Mouse (Mus musculus) layer of hippocampus, adult 11-12 months (tissue): ENCODE results near the gene Itgav.
"Not testable (repeated sequence)": the region's sequence is repeated elsewhere in the genome, so short reads cannot be mapped to it uniquely, and the experiment has no call there.

ENCODE experiments used
- DNase-seq: peaks from one replicate; pipeline ENCODE4 v3.0.0; 2022; ENCODE audit warnings: low spot score

Gene Itgav

GRCm38 (mm10) chr2:83713281-83713680 is 10.9 kb upstream of the Itgav start:
- DNase-seq, result not testable (repeated sequence)

DNA sequence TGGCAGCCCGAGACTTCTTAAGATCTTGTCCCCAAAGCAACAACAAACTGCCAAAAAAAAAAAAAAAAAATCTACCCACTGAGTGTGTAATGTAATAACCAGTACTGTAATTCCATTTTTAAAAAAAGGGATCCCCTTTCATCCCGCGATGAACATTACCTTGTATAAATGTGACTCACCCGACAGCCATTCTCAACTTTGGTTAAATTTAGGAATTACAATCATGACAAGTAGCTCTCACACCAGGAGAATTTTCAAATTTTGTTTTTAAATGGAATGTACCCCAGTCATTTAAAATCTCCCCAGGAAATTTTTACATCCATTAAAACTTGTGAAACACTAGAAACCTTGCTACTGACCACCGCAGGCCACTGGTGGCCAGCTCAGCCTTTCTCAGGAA is 10.3 kb upstream of the Itgav start:
- no peak for DNase-seq

DNA sequence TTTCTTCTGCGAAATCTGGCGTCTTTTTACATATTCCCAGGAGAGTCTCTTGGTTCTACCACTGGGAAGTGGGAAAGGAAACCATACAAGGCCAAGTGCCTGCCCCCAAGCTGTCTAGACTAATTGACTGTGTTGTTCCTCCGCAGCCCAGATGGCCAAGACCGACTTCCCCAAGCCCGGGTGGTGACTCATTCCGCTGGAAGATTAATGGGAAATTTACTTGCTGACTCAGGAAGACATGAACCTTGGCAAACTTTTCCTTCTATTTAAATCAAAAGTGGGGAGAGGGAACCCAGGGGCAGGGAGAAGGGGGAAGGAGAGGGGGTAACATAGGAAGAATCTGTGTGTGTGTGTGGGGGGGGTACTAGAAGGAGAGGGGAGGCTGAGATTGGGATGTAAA is 9.4 kb upstream of the Itgav start:
- peak; percentile 68 for DNase-seq

DNA sequence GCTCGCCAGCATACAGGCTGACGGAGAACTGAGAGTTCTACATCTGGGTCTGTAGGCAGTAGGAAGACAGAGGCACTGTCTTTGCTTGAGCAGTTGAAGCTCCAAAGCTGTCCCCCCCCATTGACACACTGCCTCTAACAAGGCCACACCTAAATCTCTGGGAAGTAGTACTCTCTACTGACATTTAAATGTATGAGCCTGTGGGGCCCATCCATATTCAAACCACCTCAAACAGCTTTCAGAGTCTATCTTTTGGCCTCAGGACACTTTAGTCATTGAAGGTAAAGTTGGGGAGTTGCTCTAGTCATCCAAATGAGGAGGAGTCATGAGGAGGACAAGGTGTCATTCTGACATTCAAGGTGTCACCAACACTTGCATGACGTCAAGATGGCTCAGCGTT is 5.9 kb upstream of the Itgav start:
- DNase-seq, result no peak

GRCm38 (mm10) chr2:83721635-83722034 is 2.6 kb upstream of the Itgav start:
- DNase-seq, result no peak

- DNase-seq, result no peak
Measured at GRCm38 (mm10) chr2:83722936-83723335, 1.3 kb upstream of the Itgav start.

DNA sequence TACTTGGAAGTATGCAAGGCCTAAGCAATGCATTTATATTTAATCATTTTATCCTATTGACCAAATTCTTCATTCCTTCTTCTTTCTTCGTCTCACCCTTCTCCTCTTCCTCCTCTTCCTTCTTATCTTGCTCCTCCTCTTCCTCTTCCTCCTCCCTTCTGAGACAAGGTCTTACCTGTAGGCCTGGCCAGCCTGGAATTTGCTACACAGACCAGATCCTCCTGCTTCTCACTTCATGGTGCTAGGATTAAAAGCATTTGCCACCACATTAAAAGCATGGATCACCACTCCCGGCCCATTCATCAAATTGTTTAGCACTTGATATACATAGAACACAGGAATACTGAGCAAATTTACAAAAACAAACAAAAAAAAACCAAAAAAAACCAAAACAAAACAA is 851 bp upstream of the Itgav start:
- no peak for DNase-seq

DNA sequence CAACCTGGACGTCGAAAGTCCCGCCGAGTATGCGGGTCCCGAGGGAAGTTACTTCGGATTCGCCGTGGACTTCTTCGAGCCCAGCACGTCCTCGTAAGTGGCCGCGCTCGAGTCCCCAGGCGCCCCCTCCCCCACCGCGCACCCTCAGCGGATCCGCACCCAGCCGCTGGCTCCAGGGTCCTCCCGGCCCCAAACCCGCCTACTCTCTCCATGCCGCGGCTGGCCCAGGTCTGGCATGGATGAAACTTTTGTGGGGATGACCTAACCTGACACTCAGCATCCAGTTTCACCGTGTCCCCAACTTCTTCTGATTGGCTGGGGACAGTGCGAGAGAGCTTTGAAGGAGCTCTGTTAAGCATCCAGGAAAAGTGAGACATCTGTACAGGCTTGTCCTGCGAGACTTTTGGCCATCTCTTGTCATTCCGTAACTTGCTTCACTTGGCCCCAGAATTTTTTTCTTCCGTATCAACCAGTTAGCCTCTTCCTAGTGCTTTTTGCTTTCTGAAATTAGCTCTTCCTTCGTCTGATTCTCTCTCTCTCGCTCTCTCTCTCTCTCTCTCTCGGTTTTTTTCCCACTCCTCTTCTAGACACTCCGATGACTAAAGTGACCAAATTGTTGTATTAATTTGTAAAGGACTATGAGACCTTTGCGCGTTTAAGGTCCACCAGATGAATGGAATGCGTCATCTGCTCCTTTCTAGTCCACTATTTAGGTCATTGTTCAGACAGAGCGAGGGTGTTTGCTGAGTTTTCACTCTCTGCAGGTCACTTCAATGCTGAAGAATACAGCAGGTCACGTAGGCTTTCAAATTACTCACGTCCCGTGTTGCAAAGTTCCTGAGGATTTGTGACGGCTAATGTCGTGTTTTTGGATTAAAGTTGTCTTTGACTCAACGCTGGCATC is 882 bp downstream of the Itgav start:
- peak; percentile 41 for DNase-seq

DNA sequence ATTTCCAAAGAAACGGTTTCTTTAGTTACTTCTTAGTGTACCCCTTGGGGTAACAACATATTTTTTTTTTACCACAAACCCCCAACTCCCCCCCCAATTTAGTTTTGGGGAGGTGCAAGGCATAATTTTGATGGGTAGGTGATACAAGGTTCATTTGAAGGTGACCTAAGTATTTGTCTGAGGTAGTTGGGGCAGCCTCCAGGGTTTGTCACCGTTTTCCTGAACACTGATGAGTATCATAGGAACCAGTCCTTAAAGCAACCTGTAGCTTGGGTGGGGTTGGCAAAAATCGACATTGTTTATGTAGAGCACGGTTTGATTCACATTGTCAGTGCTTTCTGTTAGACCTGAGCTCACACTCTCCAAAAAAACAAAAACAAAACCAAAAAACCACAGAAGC is 1.6 kb downstream of the Itgav start:
- no peak for DNase-seq

- DNase-seq, result peak; percentile 53
Measured at GRCm38 (mm10) chr2:83728238-83728682, 4.1 kb downstream of the Itgav start.

GRCm38 (mm10) chr2:83729339-83729738 is 5.1 kb downstream of the Itgav start:
- DNase-seq, result peak; percentile 69

DNA sequence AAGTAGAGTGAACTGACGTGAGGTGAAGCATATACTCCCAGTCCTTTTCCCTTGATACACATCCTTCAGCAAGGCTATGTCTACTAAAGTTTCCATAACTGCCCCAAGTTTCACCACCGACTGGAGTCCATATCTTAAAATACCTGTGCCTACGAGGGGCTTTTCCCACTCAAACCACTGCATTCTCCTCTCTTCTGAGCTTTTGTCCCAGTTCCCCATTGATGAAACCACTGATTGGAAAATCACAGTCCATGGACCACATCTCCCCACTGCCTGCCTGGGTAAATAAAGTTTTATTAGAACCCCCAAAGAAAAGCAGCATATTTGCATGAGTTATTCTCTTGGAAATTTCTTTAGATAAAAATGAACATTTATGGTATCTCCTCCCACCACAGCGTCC is 8.7 kb downstream of the Itgav start:
- no peak for DNase-seq

- no peak for DNase-seq
Measured at GRCm38 (mm10) chr2:83733981-83734393, 9.8 kb downstream of the Itgav start.

DNA sequence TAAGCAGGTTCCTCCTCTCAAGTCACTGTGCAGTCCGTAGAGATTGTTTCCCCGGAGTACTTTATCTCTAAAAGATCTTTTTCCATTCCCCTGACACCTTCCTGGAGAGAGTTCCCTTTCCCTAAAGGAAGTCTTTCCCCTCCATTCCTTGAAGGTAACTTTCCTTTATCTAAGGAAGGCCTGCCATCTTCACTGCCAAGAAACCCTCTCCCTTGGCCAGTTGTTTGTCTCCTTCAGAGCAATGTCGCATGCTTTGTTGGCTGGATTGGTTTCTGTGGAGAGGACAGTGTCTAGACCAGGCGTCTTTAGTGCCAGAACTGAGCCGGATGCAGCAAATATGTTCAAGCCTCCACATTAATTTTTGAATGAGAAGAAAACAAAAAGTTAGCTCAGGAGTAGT is 11.1 kb downstream of the Itgav start:
- DNase-seq, result no peak

- DNase-seq, result no peak
Measured at GRCm38 (mm10) chr2:83736836-83737235, 12.6 kb downstream of the Itgav start.

DNA sequence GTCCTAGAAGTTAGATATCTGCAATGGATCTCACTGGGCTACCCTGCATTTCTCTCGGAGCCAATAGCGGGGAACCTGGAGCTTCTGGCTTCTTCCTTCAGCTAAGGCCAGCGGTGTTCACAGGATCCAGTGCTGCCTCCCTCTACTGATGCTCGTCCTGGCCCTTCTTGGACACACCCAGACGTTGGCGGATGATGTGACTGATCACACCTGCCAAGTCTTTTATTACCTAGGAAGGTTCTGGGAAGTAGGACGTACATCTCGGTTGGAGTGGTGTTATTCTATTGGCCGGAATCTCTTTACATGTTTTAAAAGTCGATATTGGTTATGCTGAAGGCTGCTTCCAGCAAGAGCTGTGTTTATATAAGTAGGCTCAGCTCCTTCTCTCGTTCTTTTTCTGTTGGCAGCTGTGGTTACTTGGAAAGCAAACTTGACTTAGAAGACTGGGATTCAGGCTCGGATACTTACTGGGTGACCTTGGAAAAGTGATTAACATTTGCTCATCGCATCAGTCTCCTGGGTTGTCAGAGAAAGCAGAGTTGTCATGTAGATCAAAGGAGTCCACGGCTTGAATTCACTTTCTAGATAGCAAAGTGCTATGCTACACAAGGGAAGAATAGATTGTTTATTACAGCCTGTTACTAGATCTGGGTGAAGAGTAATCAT is 14.5 kb downstream of the Itgav start:
- no peak for DNase-seq

- no peak for DNase-seq
Measured at GRCm38 (mm10) chr2:83739461-83740124, 15.4 kb downstream of the Itgav start.

DNA sequence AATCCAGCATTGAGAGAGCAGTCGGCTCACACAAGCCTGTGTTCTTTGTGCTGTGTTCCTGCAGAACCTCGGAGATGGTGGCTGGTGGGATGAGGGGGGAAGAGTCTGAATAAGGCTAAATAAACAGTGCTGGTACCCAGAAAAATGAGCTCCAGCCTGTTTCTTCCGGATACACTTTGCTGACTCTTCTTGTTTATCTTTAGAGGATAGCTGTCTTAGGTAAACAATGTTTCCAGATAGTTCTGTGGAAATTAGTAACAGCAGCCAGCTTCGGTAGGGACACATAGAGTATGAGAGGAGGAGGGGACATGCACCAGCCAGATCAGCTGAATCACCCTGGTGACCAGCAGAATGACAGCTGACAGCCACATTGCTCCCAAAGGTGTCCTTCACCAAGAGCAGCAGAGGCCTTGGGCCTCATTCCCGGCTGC is 16.4 kb downstream of the Itgav start:
- no peak for DNase-seq

DNA sequence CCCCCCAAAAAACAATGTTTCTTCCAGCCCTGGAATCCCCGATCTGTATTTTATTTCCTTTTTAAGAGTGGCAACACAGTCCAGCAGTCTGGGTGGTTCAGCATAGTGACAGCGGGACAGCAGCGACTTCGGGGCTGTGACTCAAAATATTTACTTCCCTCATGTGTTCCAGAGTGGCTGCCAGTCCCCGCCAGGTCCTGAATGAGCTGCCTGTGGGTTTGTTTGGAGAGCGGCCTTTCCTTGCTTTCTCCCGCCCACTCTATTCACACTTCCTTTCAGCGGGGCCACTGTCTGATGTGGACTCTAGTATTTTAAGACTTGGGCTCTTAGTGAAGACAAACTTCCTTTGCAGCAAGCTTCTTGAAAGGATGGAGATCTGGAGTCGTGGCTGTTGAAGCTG is 18.0 kb downstream of the Itgav start:
- DNase-seq, result peak; percentile 65

DNA sequence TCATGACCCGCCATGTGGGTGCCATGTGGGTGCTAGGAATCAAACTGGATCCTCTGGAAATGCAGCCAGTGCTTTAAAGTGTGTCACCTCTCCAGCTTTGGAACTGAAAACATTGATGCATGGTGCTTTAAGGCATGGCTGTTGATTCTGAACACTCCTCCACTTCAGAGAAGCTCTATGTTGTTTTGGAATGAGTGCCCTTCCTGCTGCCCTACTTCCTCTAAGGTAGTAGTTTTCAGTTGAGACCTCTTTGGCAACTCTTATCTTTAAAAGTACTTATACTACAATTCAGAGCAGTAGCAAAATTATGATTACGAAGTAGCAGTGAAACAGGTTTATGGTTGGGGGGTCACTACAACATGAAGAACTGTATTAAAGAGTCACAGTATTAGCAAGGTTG is 18.6 kb downstream of the Itgav start:
- no peak for DNase-seq

DNA sequence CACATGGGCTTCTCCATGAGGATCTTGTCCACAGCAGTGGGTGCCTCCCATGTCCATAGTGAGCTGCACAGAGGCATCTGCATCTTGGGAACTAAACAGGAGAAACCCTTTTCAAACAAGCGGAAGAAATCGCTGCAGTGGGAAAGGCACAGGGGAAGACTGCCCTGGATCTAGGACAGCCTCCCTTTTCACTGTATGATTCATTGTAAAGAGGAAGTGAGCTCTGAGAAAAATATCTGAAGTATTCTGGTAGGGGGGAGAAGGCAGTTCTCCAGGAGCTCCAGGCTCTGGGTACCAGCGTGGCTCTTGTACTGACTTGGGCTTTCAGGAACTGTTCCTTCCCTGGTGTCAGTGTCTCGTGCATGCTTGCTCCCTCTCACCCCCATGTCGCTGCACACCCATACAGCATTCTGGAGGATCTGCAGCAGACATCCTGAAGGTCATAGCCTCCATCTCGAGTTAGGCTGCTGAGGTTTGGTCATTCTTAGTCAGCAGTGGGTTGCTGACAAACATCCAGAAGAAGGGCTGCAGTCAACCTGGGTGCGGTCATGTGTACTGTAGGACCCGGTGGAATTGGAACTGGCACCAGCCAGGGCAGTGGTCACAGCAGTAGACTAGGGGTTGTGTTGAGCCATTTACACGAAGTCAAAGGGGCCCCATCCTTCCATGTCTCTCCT is 20.2 kb downstream of the Itgav start:
- DNase-seq, result no peak

- no peak for DNase-seq
Measured at GRCm38 (mm10) chr2:83745257-83745656, 21.1 kb downstream of the Itgav start.
